Mouse (Mus musculus): ENCODE results near the gene Lrrc61.
"Not testable (repeated sequence)": the region's sequence is repeated elsewhere in the genome, so short reads cannot be mapped to it uniquely, and the experiment has no call there.

Lrrc61 gene

DNA sequence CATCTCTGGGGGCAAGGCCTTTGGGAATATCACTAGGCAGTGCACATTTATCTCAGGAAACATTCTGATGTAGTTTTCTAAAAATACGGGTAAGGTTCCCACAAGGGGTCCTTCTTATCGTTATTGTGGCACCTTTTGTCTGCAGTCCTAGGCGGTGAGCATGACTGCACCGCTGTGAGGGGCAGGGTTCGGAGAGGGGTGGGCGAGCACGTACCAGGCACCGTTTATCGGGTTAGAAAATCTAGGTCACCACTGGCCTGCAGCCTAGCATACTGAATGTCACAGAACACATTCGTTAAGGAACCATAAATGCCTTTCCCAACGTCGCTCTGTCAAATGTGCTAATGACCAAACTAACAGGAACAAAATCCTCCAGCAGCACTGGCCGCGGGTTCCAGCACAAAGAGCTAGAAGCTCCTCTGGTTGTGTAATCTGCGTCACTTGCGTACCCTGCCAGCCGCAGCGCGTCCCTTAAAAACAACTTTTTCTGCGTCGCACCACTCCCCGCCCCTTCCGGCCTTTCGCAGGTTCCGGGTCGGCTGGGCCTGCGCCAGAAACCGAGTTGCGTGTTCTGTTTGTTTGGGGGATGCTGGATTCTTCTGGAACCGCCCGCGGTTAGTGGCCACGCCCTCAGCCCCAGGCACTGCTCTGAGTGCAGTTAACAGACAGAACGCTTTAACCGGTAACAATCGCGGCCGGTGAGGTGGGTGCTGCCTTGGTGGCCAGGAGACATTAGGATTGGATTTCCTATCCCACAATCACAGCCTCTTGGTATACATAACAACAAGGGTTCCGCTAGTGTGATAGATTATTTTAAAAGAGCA, at the start of gene Lrrc61:
Gene Lrrc61, plus strand, starts transcription at position 517 of the 824 bp plus-strand sequence.
- peak; percentile 99 for DNase-seq

DNA sequence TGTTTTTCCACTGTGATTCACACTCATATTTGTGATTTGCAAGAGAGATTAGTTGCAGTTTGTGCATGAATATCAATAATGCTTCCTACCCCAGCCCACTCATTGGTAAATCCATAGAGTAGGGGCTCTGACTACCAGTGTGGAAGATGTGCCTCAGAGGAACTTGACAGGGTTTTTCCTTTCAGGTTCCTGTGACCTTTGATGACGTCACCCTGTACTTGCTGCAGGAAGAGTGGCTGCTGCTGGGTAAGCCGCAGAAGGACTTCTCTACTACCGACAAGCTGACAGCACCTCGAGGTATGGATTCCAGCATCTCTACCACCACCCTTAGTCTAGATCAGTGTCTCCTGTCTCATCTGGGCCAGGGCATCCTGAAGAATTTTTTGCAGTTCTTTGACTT, 46.5 kb upstream of the Lrrc61 start:
- DNase-seq, result no peak

DNA sequence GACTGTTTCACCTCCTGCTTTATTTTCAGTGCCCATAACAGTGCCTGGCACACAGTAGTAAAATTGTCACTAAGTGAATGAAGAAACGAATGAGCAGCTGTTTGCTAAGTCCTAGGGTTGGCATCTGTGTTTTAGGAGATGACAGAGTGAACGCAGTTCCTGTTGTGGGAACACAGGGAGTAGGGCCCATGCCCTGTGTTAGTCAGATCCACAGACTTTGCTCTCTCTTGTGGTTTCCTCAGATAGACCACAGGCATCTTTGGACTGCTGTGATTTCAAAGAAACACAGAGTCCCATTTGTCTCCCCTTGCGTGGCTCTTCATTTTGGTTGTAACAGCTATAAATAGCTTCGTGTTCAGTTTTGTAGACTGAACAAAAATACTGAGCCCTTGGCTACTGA, 44.2 kb upstream of the Lrrc61 start:
- DNase-seq, result no peak

DNA sequence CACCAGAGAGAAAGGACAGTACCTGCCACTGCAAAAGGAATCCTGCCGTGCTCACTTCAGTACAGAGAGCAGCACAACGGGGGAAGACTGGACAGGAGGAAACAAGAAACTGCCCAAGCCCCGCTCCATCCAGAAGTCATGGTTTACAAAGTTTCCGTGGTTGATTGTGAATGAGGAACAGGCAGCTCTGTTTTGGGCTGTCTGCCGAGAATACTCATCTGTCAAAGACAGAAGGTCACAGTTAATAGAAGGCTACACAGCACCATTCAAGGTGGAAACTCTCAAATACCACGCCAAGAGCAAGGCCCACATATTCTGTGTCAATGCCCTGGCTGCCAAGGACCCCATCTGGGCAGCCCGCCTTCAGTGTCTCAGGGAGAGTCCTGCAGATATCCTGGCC, 42.7 kb upstream of the Lrrc61 start:
- no peak for DNase-seq

DNA sequence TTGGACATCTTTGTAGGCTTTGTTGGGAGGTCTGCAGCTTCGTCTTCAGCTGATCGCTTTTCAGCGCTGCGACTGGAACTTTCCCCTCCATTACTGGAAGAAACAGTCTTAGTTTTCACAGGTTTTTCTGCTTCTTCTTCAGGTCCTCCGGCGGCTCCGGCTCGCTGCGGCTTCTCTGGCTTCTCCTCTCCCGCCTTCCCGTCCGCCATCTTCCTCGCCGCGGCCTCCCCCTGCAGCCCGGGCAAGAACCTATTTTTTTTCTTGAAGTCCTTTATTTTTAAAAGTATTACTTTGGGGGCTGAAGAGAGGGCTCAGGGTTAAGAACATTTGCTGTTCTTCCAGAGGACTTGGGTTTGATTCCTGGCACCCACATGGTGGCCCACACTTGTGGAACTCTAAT, 29.7 kb upstream of the Lrrc61 start:
- DNase-seq, result not testable (repeated sequence)

DNA sequence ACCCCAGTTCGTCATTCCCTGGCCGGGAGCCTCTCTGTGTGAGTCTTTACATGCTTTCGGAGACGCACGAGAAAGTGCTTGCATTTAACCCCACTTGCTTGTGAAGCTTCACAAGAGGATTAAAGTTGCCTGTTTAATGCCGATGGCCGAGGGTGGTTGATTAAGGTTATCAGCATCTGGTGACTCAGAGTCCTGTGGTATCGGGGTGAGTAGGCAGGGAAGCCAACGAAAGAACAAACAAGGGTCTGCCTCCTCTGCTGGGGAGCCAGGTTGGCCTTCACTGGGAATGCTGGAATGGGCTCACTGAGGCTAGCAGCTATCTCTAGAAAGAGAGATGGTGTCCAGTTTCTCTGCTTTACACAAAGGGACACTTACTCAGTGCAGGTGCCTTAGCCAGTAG, 26.7 kb upstream of the Lrrc61 start:
- no peak for DNase-seq

DNA sequence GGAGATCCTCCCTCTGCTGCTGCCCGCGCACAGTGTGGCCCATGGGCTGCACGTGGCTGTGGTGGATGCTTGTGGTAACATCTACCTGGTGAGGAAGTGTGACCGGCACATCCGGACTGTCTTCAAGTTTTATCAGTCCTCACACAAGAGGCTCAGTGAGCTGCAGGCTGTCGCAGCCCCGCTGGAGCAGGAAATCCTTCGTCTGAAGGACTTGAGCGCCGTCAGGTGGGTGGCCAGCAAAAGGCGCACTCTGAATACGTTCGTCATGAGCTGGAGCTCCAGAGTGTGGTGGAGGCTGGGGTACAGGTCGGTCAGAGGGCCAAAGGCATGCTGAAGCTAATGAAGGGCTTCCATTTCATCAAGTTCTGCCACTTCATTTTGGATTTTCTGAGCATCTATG, 25.3 kb upstream of the Lrrc61 start:
- DNase-seq, result no peak

DNA sequence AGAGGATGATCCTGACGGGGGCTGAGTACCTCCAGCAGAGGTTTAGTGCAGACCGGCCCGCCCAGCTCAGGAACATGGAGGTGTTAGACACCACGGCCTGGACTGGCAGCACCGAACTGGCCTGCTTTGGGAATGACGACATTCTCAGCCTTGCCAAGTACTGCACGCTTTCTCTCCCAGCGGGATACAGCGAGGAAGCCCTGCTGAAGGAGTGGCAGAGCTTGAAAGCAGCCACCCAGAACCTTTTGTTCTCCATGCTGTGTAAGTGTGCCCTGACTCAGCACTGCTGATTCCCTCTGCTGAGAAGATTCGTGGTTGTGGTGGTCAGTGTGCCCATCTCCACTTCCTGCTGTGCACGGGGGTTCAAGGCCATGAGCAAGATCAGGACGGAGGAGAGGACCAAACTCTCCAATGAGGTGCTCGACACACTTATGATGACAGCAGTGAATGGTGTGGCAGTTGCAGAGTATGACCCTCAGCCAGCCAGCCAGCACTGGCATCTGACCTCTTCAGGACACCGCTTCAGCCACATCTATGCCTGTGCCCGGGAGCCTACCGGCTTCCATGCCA, 24.6 kb upstream of the Lrrc61 start:
- DNase-seq, result no peak

DNA sequence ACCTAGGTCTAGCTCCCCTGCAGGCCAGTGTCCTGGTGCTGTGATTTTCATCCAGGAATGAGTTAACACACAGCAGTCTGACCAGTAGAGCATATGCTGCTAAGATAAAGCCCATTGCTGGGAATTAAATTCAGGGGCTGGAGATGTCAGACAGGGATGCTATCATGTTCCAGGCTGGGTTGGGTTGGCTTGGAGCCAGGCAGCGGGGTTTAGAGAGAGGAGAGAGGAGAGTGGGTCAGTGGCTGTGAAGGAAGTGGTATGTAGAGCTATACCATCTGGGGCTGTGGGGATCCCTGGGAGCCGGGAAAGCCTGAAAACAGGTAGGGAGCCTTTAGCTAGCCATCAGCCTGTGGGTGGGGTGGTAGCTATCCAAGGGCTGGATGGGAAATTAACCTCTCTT, 23.7 kb upstream of the Lrrc61 start:
- DNase-seq, result peak; percentile 36 to 49

DNA sequence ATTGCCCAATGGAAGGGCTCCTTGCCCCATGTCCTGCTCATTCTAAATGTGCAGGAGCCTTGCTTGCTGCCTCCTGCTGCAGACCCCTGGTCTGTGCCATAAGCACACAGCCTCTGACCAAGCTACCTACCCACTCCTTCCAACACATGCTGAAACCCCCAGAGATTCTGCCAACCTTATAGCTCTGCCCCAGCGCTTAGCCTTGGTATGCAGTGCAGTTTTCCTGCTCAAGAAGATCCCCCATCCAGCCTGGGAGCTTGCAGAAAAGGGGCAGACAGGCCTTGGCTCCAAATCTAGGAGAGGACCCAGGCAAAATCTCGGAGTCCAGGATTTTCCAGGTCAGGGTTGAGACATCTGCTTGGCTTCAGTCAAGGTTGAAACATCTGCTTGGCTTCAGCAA, 21.1 kb upstream of the Lrrc61 start:
- DNase-seq, result no peak

DNA sequence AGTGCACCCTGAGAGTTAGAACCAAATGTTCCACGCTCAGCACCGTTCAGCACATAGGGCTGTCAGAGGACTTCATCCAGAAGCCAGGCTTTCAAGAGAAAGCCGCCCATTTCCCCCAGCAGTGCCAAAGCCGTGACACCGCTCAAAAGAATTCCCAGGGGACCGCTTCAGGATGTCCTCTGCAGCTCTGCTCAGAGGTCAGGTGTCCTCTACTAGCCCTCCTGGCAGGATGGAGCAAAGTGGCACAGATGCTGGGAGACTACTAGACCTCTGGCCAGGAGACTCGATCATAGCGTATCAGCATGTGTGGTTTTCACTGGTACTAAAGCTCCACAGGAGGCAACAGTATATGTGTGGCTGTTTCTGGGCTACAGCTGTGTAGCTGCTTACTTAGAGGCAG, 19.7 kb upstream of the Lrrc61 start:
- no peak for DNase-seq

DNA sequence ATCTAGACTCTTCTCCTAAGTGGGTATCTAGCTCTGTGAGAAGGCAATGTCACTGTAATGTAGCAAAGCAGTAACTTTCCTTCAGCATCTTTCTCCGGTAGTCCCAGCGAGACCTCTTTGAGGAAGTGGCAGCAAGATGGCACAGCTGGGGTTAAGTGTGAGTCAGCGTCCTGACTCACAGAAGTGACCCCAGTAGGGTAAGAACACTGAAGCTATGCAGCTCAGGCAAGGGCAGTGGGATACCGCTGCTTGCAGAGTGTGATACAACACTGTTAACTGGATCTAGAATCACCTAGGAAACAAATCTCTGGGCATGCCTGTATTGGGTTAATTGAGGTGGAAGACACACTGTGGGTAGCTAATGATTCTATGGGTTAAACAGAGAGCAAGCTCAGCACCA, 18.5 kb upstream of the Lrrc61 start:
- no peak for DNase-seq

DNA sequence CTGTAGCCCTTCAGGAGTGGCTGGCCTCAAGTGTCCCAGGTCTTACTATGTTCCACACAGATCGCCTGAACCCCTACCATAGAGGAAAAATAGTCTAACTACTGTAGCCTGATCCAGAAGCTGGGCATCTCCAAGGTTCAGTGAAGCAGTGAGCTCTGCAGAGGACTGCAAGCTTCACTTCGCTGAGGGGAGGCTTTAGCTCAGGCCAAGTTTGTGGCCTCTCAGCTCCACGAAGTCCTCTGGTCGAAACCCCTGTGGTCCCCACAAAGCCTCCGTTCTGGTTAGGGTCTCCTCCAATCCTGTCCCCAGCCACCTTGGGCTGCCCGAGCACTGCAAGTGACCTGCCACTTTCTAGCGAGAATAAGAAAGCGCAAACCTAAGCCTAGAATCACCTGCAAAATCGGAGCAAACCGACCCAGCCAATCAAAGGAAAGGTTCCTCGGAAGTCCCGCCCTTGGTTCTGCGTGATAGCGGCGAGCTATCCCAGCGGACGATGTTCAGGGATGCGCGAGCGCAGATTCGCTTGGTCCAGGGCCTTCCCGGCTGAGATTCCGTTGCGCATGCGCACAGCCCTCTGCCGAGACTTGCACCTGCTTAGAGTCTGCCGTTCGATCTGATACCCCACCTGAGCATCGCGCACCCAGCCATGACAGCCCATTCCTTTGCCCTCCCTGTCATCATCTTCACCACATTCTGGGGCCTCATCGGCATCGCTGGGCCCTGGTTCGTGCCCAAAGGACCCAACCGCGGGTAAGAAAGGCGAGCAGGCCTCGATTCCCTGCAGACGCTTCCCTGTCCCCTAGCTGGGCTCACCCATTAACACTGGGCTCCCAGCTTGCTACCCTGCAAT, 17.3 kb upstream of the Lrrc61 start, which contains the start of gene Atp6v0e2:
Gene Atp6v0e2, plus strand, starts transcription at position 511 of the 850 bp plus-strand sequence.
- peak; percentile 87 to 92 for DNase-seq

DNA sequence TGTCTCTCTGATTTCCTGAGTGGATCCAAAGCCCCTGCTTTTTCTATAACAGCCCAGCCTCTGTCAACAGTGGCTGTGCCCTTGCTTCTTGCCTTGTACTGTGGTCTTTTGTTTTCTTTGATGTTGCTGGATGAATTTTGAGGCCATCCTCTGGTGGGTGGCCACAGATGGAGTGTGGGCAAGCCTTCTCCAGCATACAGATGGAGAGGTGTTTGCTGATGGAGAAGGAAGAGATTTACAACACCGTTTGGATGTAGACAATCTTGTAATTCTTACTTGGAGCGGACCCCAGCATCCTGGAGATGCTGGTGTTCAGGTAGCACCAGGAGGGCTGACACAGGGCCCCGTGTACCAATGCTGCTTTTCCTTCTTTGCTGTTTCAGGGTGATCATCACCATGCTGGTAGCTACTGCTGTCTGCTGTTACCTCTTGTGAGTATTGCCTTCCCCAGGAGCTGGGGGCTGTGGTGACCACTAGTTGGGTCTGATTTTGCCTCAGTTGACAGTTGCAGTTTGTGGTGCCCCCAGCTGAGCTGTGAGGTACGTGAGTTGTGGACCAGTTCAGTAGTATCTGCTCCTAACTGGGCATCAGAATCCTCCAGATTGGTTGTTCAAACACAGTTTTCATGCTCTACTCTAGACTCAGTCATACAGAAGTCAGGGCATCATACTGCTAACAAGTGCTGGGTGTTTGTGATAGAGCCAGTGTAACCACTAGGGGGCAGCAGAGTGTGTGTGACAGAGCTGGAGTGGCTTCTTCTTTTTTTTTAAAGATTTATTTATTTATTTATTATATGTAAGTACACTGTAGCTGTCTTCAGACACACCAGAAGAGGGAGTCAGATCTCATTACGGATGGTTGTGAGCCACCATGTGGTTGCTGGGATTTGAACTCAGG, 15.5 kb upstream of the Lrrc61 start:
- peak; percentile 82 to 87 for DNase-seq

DNA sequence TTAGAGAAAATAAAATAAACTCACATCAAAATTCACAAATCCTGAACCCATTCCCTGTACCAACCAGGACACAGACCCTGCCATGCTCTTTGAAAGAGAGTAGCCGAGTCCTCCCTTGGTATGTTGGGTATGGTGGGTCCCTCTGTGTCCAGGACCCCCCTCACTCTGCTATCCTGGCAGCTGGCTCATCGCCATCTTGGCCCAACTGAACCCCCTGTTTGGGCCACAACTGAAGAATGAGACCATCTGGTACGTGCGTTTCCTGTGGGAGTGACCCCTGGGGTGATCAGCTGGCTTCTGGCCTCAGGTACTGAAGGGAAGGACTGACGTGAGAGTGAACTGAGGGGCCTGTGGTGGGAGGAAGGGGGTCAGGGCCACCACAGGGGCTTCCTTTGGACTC, 14.7 kb upstream of the Lrrc61 start:
- DNase-seq, result no peak

DNA sequence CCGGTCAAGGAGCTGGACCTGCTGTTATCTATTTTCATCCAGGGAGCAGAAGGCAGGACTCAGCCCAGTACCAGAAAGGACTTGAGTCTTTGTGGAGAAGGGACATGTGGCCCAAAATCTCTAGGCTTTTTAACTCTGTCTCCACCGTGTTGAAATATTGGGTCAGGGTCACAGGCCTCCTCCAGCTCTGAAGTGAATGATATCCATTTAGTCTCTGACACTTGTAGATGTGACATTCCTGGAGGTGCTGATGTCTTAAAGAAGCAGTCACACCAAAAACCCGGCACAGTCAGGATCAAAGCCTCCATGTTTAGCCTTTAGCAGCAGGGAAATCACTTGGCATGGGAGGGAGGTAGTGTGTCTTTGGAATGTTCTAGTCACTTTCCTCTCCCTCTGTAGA, 13.9 kb upstream of the Lrrc61 start:
- no peak for DNase-seq

DNA sequence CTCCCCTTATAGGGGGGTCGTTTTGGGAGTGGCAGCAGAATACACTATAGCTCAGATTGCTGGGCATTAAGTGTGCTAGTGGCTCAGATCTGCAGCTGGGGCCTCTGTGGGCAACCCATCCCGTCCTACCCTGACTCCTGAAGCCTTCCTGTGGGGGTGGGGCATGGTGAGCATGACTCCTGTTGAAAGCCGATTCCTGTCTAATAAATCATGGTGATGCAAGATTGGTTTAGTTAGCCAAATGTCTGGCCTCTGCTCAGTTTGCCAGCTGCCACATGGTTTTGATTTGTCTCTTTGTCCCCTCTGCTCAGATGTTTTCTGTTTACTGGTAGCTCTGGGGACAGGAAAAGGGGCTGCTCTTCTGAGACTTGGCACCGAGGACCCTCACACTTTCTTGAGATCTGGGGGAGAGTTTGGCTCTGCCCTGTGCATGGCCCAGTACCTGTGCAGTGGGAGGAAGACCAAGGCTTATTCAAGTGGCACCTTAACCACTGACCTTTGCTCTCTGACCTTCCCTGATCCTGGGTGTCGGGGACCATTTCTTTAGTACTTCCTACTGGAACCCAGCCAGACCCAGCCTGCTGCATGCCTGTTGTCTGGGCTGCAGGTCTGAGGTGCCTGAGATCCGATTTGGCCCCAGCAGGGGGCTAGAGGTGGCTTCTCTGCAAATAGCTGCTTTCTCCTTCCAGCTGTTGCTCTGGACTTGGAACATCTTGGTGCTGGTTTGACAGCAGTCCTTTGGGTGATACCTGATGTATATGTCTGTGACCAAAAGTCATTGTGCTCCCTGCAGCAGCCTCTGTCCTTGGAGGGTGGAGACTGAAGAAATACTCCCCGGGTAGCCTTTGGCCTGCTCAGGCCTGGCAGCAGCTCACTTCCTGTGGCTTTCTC, 12.8 kb upstream of the Lrrc61 start:
- peak; percentile 44 to 61 for DNase-seq

DNA sequence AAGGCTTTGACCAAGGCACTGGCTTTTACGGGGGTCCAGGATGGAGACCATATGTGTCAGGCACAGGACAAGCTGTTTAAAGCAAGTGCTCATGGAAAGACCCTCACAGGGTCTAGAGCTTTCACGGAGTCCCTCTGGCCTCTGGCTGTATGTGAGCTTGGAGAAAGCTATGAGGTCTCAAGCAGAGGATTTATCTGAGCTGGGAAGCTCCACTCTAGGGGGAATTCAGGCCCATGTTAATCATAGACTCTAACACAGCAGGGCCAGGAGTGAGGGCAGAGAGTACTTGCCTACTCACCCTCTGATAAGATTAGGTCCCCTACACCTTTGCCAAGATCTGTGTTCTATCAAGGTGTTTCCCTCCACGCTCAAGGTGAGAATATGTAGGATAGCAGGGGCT, 12.0 kb upstream of the Lrrc61 start:
- no peak for DNase-seq

DNA sequence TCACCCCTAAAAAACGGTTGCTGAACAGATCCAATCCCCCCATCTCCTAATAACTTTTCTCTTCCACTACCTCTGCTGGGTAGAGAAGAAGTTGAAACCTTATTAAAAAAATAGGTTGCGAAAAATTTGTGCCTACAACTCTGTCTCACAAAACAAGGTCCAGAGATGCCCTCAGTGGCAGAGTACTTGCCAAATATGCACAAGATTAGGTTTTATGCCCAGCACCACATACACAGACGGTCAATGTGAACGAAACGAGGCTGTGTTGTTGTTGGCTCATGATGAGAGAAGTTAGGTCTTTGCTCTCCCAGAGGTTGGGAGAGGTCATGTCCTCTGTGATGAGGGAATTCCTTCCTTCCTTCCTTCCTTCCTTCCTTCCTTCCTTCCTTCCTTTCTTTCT, 9.3 kb upstream of the Lrrc61 start:
- DNase-seq, result peak in 1 of 2 experiments; percentile 0

DNA sequence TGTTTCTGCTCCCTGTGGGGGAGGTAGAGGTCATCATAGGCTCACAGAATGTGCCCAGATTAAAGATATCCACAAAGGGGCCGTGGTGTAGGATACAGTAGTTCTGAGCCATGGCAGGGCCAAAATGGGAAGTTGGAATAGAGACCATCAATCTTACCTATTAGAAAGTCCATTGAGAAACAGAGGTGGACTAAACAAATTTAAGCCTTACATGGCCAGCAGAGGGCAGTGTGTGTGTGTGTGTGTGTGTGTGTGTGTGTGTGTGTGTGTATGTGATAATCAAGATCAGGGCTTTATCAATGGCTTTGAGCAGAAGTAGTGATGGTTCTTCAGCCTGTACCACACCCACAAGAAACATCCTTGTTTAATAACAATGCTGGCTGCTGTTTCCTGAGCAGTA, 8.3 kb upstream of the Lrrc61 start:
- peak; percentile 65 to 69 for DNase-seq

DNA sequence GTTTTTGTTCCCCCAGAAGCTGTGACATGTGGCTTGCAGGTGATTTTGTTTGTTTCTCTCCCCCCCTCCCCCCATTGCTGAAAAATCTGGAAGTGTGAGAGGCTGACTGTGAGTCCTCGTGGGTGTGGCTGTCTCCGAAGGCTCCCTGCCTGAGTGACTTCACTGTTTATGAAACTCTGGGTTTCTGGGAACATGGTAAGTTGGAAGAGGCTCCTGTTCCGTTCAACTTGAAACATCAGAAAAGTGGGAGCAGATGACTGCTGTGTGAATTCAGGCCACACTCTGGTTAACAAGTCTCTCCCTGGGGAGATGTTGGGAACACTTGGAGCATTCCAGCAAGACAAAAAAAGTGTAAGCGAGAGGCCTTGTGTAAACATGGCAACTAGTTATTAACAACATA, 7.7 kb upstream of the Lrrc61 start:
- peak in 1 of 2 experiments; percentile 1 for DNase-seq
